Mouse (Mus musculus) olfactory bulb, adult 2 months (tissue): ENCODE measurements at regions not wholly inside any gene's neighbourhood (a gene's known extent, or its start where the extent isn't known, plus 50 kb on each side); places are given as distances from the start of the nearest gene placed in this dataset.

Source experiments
- CTCF ChIP-seq: fragments of 200-500 bp; IDR thresholded peaks from 2 replicates; pipeline ENCODE4 v1.5.1; 2012; ENCODE audit warnings: low read depth, mild to moderate bottlenecking, low read length, moderate library complexity; ENCODE audit not compliant: insufficient read depth
- POLR2A ChIP-seq: fragments of 200-500 bp; IDR thresholded peaks from 2 replicates; pipeline ENCODE4 v1.6.1; 2012; ENCODE audit warnings: mild to moderate bottlenecking, low read depth, low read length, moderate library complexity; ENCODE audit not compliant: insufficient read depth

GRCm38 (mm10) chr13:25893150-25893549, 622.8 kb upstream of the Nrsn1 start:
- no peak for TF ChIP-seq CTCF
- no peak for TF ChIP-seq POLR2A
